Mouse (Mus musculus): ENCODE results near the gene Gm11084. TPM values are rescaled to one million over a fixed set of nuclear protein-coding genes. Genes with fewer than 3 reads are reported as not detected.

The Gm11084 gene
- polyA plus RNA-seq (2012; rRNA removed), result not detected in 2 replicates

- no peak for TF ChIP-seq POLR2A (IDR thresholded peaks at IDR 0.05; ENCODE audit: control insufficient read depth, low read depth, low read length)
- no peak for TF ChIP-seq CTCF (IDR thresholded peaks at IDR 0.05; ENCODE audit: control insufficient read depth, insufficient read depth, insufficient replicate concordance, low read depth, low read length)
- H3K27ac ChIP-seq (ENCODE audit: control insufficient read depth, insufficient read depth, low read depth, low read length), result no peak within 1 kb of the TSS
- peaks cover 1% of the 10 kb centered on the region; the same call in 1 of the 2 replicates for H3K4me1 ChIP-seq (ENCODE audit: control insufficient read depth, insufficient read depth, low read length)
- no peaks in the 10 kb centered on the region for H3K36me3 ChIP-seq (ENCODE audit: control insufficient read depth, insufficient read depth, low read length)
- H3K27me3 ChIP-seq (ENCODE audit: control insufficient read depth, insufficient read depth, low read length), result no peaks in the 10 kb centered on the region
- no peak within 1 kb of the TSS for H3K4me3 ChIP-seq (ENCODE audit: control insufficient read depth, low read depth, low read length)
These were observed at the start of gene Gm11084 for GRCm38 (mm10) chr2:72986616-72987015. Gene Gm11084 (minus strand): TSS chr2:72986716.

GRCm38 (mm10) chr2:73031061-73032055 is 44.8 kb upstream of the Gm11084 start:
- Histone ChIP-seq H3K4me1 (ENCODE audit: control insufficient read depth, insufficient read depth, low read length) (no peaks in the 10 kb centered on the region), H3K27me3 (ENCODE audit: control insufficient read depth, insufficient read depth, low read length) (no peaks in the 10 kb centered on the region), H3K36me3 (ENCODE audit: control insufficient read depth, insufficient read depth, low read length) (no peaks in the 10 kb centered on the region), H3K27ac (ENCODE audit: control insufficient read depth, insufficient read depth, low read depth, low read length) (no peak overlapping the region), H3K4me3 (ENCODE audit: control insufficient read depth, low read depth, low read length) (no peak overlapping the region)
- TF ChIP-seq CTCF (IDR thresholded peaks at IDR 0.05; ENCODE audit: control insufficient read depth, insufficient read depth, insufficient replicate concordance, low read depth, low read length) (no peak), POLR2A (IDR thresholded peaks at IDR 0.05; ENCODE audit: control insufficient read depth, low read depth, low read length) (no peak)

GRCm38 (mm10) chr2:73029846-73030245 is 43.3 kb upstream of the Gm11084 start:
- no peaks in the 10 kb centered on the region for H3K27me3 ChIP-seq (ENCODE audit: control insufficient read depth, insufficient read depth, low read length)

GRCm38 (mm10) chr2:73028019-73028418 is 41.5 kb upstream of the Gm11084 start:
- no peaks in the 10 kb centered on the region for H3K36me3 ChIP-seq (ENCODE audit: control insufficient read depth, insufficient read depth, low read length)
- no peak for TF ChIP-seq CTCF (IDR thresholded peaks at IDR 0.05; ENCODE audit: control insufficient read depth, insufficient read depth, insufficient replicate concordance, low read depth, low read length)
- no peak for TF ChIP-seq POLR2A (IDR thresholded peaks at IDR 0.05; ENCODE audit: control insufficient read depth, low read depth, low read length)
- H3K27ac ChIP-seq (ENCODE audit: control insufficient read depth, insufficient read depth, low read depth, low read length), result no peak overlapping the region

More at GRCm38 (mm10) chr2:73029846-73030245, 43.3 kb upstream of the Gm11084 start:
- Histone ChIP-seq H3K27ac (ENCODE audit: control insufficient read depth, insufficient read depth, low read depth, low read length) (no peak overlapping the region), H3K4me1 (ENCODE audit: control insufficient read depth, insufficient read depth, low read length) (no peaks in the 10 kb centered on the region), H3K36me3 (ENCODE audit: control insufficient read depth, insufficient read depth, low read length) (no peaks in the 10 kb centered on the region), H3K4me3 (ENCODE audit: control insufficient read depth, low read depth, low read length) (no peak overlapping the region)
- TF ChIP-seq CTCF (IDR thresholded peaks at IDR 0.05; ENCODE audit: control insufficient read depth, insufficient read depth, insufficient replicate concordance, low read depth, low read length), result no peak
- no peak for TF ChIP-seq POLR2A (IDR thresholded peaks at IDR 0.05; ENCODE audit: control insufficient read depth, low read depth, low read length)

GRCm38 (mm10) chr2:73027126-73027525 is 40.6 kb upstream of the Gm11084 start:
- Histone ChIP-seq H3K4me1 (ENCODE audit: control insufficient read depth, insufficient read depth, low read length) (no peaks in the 10 kb centered on the region), H3K36me3 (ENCODE audit: control insufficient read depth, insufficient read depth, low read length) (no peaks in the 10 kb centered on the region), H3K27ac (ENCODE audit: control insufficient read depth, insufficient read depth, low read depth, low read length) (no peak overlapping the region), H3K27me3 (ENCODE audit: control insufficient read depth, insufficient read depth, low read length) (no peaks in the 10 kb centered on the region), H3K4me3 (ENCODE audit: control insufficient read depth, low read depth, low read length) (no peak overlapping the region)
- TF ChIP-seq CTCF (IDR thresholded peaks at IDR 0.05; ENCODE audit: control insufficient read depth, insufficient read depth, insufficient replicate concordance, low read depth, low read length), result no peak
- no peak for TF ChIP-seq POLR2A (IDR thresholded peaks at IDR 0.05; ENCODE audit: control insufficient read depth, low read depth, low read length)

More at GRCm38 (mm10) chr2:73028019-73028418, 41.5 kb upstream of the Gm11084 start:
- Histone ChIP-seq H3K27me3 (ENCODE audit: control insufficient read depth, insufficient read depth, low read length) (no peaks in the 10 kb centered on the region), H3K4me1 (ENCODE audit: control insufficient read depth, insufficient read depth, low read length) (no peaks in the 10 kb centered on the region), H3K4me3 (ENCODE audit: control insufficient read depth, low read depth, low read length) (no peak overlapping the region)

GRCm38 (mm10) chr2:73023803-73024202 is 37.3 kb upstream of the Gm11084 start:
- H3K4me3 ChIP-seq (ENCODE audit: control insufficient read depth, low read depth, low read length), result no peak overlapping the region
- H3K4me1 ChIP-seq (ENCODE audit: control insufficient read depth, insufficient read depth, low read length), result no peaks in the 10 kb centered on the region
- H3K27ac ChIP-seq (ENCODE audit: control insufficient read depth, insufficient read depth, low read depth, low read length), result no peak overlapping the region
- no peaks in the 10 kb centered on the region for H3K27me3 ChIP-seq (ENCODE audit: control insufficient read depth, insufficient read depth, low read length)
- TF ChIP-seq CTCF (IDR thresholded peaks at IDR 0.05; ENCODE audit: control insufficient read depth, insufficient read depth, insufficient replicate concordance, low read depth, low read length) (no peak), POLR2A (IDR thresholded peaks at IDR 0.05; ENCODE audit: control insufficient read depth, low read depth, low read length) (no peak)
- no peaks in the 10 kb centered on the region for H3K36me3 ChIP-seq (ENCODE audit: control insufficient read depth, insufficient read depth, low read length)

GRCm38 (mm10) chr2:73021046-73021445 is 34.5 kb upstream of the Gm11084 start:
- Histone ChIP-seq H3K4me1 (ENCODE audit: control insufficient read depth, insufficient read depth, low read length) (no peaks in the 10 kb centered on the region), H3K27ac (ENCODE audit: control insufficient read depth, insufficient read depth, low read depth, low read length) (no peak overlapping the region), H3K36me3 (ENCODE audit: control insufficient read depth, insufficient read depth, low read length) (no peaks in the 10 kb centered on the region), H3K4me3 (ENCODE audit: control insufficient read depth, low read depth, low read length) (no peak overlapping the region), H3K27me3 (ENCODE audit: control insufficient read depth, insufficient read depth, low read length) (no peaks in the 10 kb centered on the region)
- no peak for TF ChIP-seq POLR2A (IDR thresholded peaks at IDR 0.05; ENCODE audit: control insufficient read depth, low read depth, low read length)
- no peak for TF ChIP-seq CTCF (IDR thresholded peaks at IDR 0.05; ENCODE audit: control insufficient read depth, insufficient read depth, insufficient replicate concordance, low read depth, low read length)

Data from testis, adult 2 months (tissue).